Mouse (Mus musculus) cortical plate, adult 2 months (tissue): ENCODE measurements around the gene Robo2.

Experiments
- CTCF ChIP-seq: fragments of 200-500 bp; IDR thresholded peaks from 2 replicates; pipeline ENCODE4 v1.5.1; 2011; ENCODE audit warnings: mild to moderate bottlenecking, control low read depth, low read length; ENCODE audit not compliant: insufficient read depth; ENCODE audit errors: extremely low read depth
- POLR2A ChIP-seq: fragments of 200-500 bp; IDR thresholded peaks from 2 replicates; pipeline ENCODE4 v1.6.1; 2011; ENCODE audit warnings: mild to moderate bottlenecking, low read length, control low read depth; ENCODE audit not compliant: insufficient read depth; ENCODE audit errors: extremely low read depth

GRCm38 (mm10) chr16:74272993-74273392, 138.6 kb downstream of the Robo2 start:
- TF ChIP-seq CTCF (no peak), POLR2A (no peak)
